Mouse (Mus musculus) stomach, postnatal 0 days (tissue): ENCODE measurements around the gene Txndc11. TPM values are rescaled to one million over a fixed set of nuclear protein-coding genes. Genes with fewer than 3 reads are reported as not detected.

ENCODE experiments used
- ATAC-seq: fragments of 200-750 bp; cut with Nextera tagmentation; 2 replicates; pipeline ENCODE4 v1.8.0; 2017; ENCODE audit not compliant: low FRiP score, low TSS enrichment
- DNase-seq: peaks from one replicate; pipeline ENCODE4 v3.0.0-alpha.2; 2016; ENCODE audit warnings: low spot score
- H3K27ac ChIP-seq: fragments of 300-500 bp; sonication (generic); replicated peaks from 2 replicates; pipeline ENCODE4 v1.5.1; 2014; ENCODE audit warnings: mild to moderate bottlenecking, control low read depth
- H3K27me3 ChIP-seq: fragments of 300-500 bp; sonication (generic); 2 replicates; pipeline ENCODE4 v1.6.1; 2014; ENCODE audit warnings: low read length; ENCODE audit not compliant: control insufficient read depth, insufficient read depth
- H3K36me3 ChIP-seq: fragments of 300-500 bp; sonication (generic); 2 replicates; pipeline ENCODE4 v1.6.1; 2014; ENCODE audit warnings: low read length, mixed read lengths; ENCODE audit not compliant: control insufficient read depth, insufficient read depth
- H3K4me1 ChIP-seq: fragments of 300-500 bp; sonication (generic); replicated peaks from 2 replicates; pipeline ENCODE4 v1.6.1; 2014; ENCODE audit warnings: antibody characterized with exemption; ENCODE audit not compliant: control insufficient read depth, insufficient read depth
- H3K4me2 ChIP-seq: fragments of 300-500 bp; sonication (generic); replicated peaks from 2 replicates; pipeline ENCODE4 v1.6.1; 2014; ENCODE audit warnings: low read depth, mild to moderate bottlenecking, control low read depth, moderate library complexity
- H3K4me3 ChIP-seq: fragments of 300-500 bp; sonication (generic); 2 replicates; pipeline ENCODE4 v1.5.1; 2014; ENCODE audit warnings: low read depth, low read length, control low read depth
- H3K9ac ChIP-seq: fragments of 300-500 bp; sonication (generic); 2 replicates; pipeline ENCODE4 v1.6.1; 2014; ENCODE audit warnings: mild to moderate bottlenecking, low read length, control low read depth, mixed read lengths
- H3K9me3 ChIP-seq: fragments of 300-500 bp; sonication (generic); 2 replicates; pipeline ENCODE4 v1.6.1; 2016; ENCODE audit warnings: low read length; ENCODE audit not compliant: control insufficient read depth
- CTCF ChIP-seq: IDR thresholded peaks from 2 replicates; pipeline ENCODE4 v1.5.1; 2016; ENCODE audit warnings: antibody characterized with exemption, low read depth, mild to moderate bottlenecking, moderate library complexity
- EP300 ChIP-seq: optimal IDR thresholded peaks from 2 replicates; pipeline ENCODE3; 2016; ENCODE audit warnings: antibody characterized with exemption
- WGBS: fragments of 180-500 bp; shearing (Covaris S2); extraction: QIAGEN DNeasy Blood & Tissue Kit; methylation state at CpG from one replicate; pipeline ENCODE4 v1.1.7; 2014; 5-methylcytosine and 5-hydroxymethylcytosine counted together
- polyA plus RNA-seq: library from polyadenylated mRNA; unstranded; fragments of >200 nt; fragmentation: Nextera tagmentation; extraction: Ambion mirVana; gene quantifications from 2 replicates; pipeline ENCODE4 v1.2.1, GENCODE M21; 2015

Gene Txndc11
- polyA plus RNA-seq, 1 experiment from 2014 or later = 29.2 TPM

DNA sequence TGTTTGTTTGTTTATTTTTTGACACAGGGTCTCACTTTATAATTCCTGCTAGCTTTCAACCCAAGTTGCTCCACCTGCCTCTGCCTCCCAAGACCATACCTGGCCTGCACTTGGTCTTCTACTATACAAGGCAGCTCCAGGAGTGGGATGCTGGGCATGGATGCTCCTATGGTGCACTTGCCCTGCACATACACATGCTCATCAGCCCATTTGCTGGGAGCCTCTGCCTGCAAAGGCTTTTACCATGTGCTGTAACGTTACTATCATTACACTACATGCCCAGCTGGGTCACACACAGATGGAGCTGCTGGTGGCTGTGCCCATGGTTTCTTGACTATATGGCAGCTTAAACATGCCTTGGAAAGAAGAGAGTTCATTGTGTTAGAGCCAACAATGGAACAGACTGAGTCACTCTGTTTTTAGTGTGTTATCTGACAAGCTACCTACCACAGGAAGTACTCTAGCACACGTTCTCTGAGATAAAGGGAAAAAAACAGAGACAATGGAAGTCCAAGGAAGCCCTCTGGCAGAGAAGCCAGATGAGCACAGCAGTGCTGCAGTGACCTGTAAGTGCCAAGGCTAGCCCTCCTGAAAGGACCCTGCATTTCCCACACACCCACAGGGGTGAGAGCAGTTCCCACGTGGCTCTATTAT lies 56.1 kb downstream of the Txndc11 start:
- 57% methylated on average over 3 of the region's 3 CpGs for WGBS
- Histone ChIP-seq H3K4me2 (no peak overlapping the region), H3K36me3 (peaks cover 31% of the 10 kb centered on the region), H3K4me1 (no peaks in the 10 kb centered on the region), H3K9me3 (no peaks in the 10 kb centered on the region), H3K27me3 (no peaks in the 10 kb centered on the region), H3K27ac (no peak overlapping the region), H3K4me3 (no peak overlapping the region), H3K9ac (no peak overlapping the region)
- DNase-seq (no peak), ATAC-seq (no peak)
- TF ChIP-seq CTCF (no peak), EP300 (no peak)

DNA sequence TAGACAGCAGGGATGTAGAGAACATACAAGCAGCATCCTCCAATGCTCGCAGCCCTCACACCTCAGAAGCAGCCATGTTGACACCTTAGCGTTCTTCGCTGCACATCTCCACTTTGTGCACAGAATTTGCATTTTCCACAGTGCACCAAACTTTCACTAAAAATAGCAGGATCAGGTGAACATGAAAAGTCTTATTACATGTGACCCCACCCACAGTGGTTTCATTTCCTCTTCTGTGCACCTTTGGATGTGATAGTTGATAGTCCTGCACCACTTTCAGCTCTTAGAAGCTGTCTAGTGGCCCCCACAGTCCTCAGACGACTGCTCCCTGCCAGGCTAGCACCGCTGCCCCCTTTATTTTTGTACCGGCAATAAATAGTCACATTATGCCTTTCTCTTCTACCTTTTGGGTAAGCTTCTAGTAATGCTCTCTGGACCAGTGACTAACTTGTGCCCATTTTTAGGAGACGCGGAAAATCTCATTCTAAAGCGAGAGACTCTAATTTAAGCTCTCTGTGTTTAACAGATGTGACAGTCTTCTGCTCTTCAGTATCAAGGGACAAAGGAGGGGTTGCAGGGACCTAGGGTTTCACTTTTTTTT lies 56.7 kb downstream of the Txndc11 start:
- no peak for ATAC-seq
- DNase-seq = no peak
- TF ChIP-seq EP300 (no peak), CTCF (no peak)
- 92% methylated on average over 9 of the region's 9 CpGs for WGBS
- Histone ChIP-seq H3K9me3 (no peaks in the 10 kb centered on the region), H3K4me3 (no peak overlapping the region), H3K9ac (no peak overlapping the region), H3K36me3 (peaks cover 24% of the 10 kb centered on the region), H3K4me1 (no peaks in the 10 kb centered on the region), H3K27me3 (no peaks in the 10 kb centered on the region), H3K4me2 (no peak overlapping the region), H3K27ac (no peak overlapping the region)

DNA sequence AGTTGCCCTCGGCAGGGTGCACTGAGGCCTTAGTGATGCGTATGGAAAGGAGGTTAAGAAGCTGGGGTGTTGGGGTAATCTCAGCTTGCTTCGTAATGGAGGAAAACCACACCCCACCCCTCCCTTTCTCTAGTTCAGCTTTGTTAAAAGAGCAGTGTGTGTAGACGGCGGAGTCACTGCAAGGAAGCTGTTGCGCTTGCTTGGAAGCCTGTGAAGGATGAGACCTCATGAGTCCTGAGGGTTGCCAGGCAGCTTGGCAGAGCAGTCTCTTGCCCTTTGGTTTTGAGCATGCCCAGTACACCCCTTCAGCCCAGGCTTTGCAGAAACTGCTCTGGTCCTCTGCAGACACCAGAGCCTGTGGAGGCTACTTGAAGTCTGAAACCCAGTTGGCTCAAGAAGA lies 61.4 kb downstream of the Txndc11 start:
- Histone ChIP-seq H3K4me3 (no peak overlapping the region), H3K4me2 (no peak overlapping the region), H3K27me3 (no peaks in the 10 kb centered on the region), H3K9me3 (no peaks in the 10 kb centered on the region), H3K4me1 (no peaks in the 10 kb centered on the region), H3K36me3 (peaks cover 13% of the 10 kb centered on the region), H3K27ac (no peak overlapping the region), H3K9ac (no peak overlapping the region)
- whole genome bisulfite sequencing = 52% methylated on average over 6 of the region's 6 CpGs
- TF ChIP-seq CTCF = no peak
- no peak for ATAC-seq
- no peak for DNase-seq

DNA sequence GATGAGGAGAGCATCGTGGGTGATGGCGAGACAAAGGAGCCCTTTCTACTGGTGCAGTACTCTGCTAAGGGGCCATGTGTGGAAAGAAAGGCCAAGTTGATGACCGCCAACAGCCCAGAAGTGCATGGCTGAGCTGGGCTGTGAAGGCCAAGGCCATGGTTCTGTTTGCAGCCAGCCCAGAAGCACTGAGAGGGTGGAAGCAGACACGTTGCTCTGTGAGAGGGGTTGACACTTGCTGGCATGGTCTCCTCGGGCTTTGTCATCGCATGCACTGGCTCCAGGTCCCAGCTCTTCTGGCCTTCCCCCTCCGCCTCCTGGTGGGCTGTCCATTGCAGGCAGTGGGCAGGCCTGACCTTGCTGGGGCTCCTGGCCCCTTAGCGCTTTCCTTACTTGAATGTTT lies 62.0 kb downstream of the Txndc11 start:
- Histone ChIP-seq H3K27ac (no peak overlapping the region), H3K36me3 (peaks cover 10% of the 10 kb centered on the region; the same call in 1 of the 2 replicates), H3K9me3 (no peaks in the 10 kb centered on the region), H3K27me3 (no peaks in the 10 kb centered on the region), H3K4me2 (no peak overlapping the region), H3K4me1 (peaks cover 3% of the 10 kb centered on the region), H3K4me3 (no peak overlapping the region), H3K9ac (no peak overlapping the region)
- TF ChIP-seq CTCF = no peak
- no peak for TF ChIP-seq EP300
- 76% methylated on average over 8 of the region's 8 CpGs for WGBS
- ATAC-seq = no peak
- DNase-seq = no peak

DNA sequence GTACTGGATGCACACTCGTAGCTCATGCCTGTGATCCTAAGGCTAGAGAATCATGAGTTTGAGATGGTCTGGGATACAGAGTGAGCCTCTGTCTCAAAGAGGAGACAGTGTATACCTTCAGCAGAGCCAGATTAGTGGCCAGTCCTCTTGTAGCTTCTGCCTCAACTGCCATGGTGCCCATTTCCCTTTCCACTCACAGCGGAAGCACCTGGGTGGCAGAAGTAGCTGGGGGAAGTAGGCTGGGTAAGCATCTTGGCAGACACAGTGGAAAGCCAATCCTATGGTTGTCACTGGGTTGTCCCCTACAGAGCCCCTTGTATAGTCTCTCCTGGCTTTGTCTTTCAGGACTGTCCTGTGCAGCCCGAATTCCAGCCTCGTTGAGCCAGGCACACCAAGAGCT lies 62.6 kb downstream of the Txndc11 start:
- Histone ChIP-seq H3K27ac (no peak overlapping the region; the same call in 1 of the 2 replicates), H3K36me3 (peaks cover 10% of the 10 kb centered on the region; the same call in 1 of the 2 replicates), H3K4me3 (no peak overlapping the region), H3K4me1 (peaks cover 4% of the 10 kb centered on the region), H3K9me3 (no peaks in the 10 kb centered on the region), H3K4me2 (no peak overlapping the region), H3K9ac (no peak overlapping the region), H3K27me3 (no peaks in the 10 kb centered on the region)
- no peak for TF ChIP-seq CTCF
- TF ChIP-seq EP300 = no peak
- ATAC-seq (no peak), DNase-seq (no peak)
- WGBS = 85% methylated on average over 4 of the region's 4 CpGs

DNA sequence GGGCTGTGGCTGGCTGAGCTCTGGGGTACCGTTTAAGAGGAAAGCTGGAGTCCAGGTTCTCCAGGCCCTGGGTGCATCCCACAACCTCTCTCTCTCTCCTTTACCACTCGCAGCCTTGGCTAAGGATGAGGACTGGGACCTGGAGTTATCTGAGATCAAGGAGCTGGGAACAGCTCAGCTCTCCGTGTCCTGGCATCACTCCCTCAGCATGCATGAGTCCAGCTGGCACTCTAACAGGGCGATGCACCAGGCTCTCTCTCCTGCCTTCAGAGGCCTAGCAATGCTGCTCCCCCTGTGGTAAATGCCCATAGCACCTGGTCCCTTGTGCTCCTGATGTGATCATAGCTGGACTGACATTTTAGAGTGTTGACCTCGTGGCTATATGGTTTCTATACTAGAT lies 63.3 kb downstream of the Txndc11 start:
- Histone ChIP-seq H3K4me2 (no peak overlapping the region), H3K36me3 (peaks cover 10% of the 10 kb centered on the region; the same call in 1 of the 2 replicates), H3K9ac (no peak overlapping the region), H3K27me3 (no peaks in the 10 kb centered on the region), H3K4me3 (no peak overlapping the region), H3K27ac (no peak overlapping the region), H3K9me3 (no peaks in the 10 kb centered on the region), H3K4me1 (peaks cover 4% of the 10 kb centered on the region)
- no peak for DNase-seq
- no peak for ATAC-seq
- TF ChIP-seq EP300 = no peak
- TF ChIP-seq CTCF = no peak
- WGBS = 85% methylated on average over 5 of the region's 5 CpGs
